Mouse (Mus musculus) left cerebral cortex, adult 8-10 months (tissue): ENCODE measurements at regions not wholly inside any gene's neighbourhood (a gene's known extent, or its start where the extent isn't known, plus 50 kb on each side); places are given as distances from the start of the nearest gene placed in this dataset.
"Not testable (repeated sequence)": the region's sequence is repeated elsewhere in the genome, so short reads cannot be mapped to it uniquely, and the experiment has no call there.

Experiments used
- DNase-seq, 2 experiments: peaks; one replicate each; pipeline ENCODE4 v3.0.0; 2022; ENCODE audit warnings: low spot score in 2 of 2

DNA sequence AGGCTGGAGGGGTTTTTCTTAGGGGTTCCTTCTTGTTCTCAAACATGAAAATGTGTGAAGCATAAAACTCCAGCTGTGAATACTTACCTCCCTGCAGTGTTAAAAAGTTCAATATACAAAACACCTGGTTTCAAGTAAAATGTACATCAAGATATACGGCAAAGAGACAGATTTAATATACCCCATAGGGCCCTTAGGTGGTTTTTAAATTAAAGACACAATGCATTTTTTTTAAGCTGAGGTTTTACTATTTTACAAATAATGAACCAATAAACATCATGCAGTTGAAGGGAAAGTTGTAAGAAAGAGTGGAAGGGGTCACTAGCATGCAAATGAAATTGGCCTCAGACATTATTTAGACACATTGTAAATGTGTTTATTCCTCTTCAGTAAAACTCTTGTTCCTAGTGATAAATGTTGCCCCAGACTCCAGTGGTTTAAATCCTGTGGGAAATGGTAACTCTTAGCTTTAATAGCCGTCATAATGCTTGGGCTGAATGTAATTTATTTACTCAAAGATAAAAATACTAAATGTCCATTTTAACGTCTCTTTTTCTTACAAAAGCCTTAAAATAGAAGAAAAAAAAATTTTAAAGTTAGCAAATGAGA is 1337.9 kb downstream of the Efnb2 start:
- no peak for DNase-seq

DNA sequence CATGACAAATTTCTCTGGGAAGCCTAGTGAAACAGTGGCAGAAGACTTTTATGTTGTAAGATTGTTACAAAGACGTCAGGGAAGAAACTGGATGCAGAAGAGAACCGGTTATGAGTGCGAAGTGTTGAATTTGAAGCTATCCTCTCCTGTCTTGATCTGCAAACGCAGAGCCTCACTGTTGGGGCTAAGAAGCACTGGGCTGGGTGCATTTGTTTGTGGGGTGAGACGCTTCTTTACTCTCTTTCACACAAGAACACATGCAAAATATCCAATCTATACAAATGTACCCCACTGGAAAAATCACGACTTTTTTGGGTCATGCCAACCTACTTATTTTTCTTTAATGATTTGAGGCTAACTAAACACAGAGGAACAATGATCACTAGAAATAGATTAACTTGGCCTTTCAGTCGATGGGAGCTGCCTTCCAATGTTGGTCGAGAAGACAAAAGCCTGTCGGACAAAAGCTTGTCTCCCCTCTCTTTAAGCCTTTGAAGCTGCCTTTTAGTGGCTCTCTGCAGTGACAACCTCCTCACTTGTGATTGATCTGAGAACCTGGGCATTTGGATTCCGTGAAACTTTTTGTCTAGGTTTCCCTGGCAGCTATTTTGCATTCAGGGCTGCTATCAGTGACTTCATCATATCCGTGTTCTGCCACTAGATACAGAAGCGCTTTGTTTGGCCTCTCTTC is 1338.5 kb downstream of the Efnb2 start:
- no peak for DNase-seq

DNA sequence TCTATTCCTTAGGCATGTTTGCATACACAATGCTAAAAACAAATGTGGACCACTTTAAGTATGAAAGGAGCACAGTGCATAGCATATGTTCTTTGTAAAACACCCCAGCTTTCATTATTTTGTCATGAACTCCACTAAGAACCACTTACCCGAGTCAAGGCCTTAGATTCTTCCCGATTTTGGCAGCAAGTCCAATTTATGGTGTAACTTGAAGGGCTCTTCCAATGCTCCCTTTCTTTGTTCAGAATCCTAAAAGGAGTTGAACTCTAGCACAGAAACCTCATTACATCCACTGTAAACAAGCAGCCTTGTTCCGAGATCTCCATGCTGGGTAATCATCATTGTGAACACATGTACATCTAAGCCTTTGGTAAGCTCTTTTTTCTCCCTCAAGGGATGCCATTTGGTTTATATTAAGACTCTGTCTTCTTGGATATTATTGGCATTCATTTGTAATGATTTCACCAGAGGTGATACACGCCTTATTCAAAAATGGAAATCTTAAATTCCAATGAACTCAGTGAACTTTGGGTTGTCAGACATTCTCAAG is 1344.2 kb downstream of the Efnb2 start:
- no peak for DNase-seq

GRCm38 (mm10) chr8:7309239-7309638 is 1351.8 kb downstream of the Efnb2 start:
- DNase-seq: no peak

DNA sequence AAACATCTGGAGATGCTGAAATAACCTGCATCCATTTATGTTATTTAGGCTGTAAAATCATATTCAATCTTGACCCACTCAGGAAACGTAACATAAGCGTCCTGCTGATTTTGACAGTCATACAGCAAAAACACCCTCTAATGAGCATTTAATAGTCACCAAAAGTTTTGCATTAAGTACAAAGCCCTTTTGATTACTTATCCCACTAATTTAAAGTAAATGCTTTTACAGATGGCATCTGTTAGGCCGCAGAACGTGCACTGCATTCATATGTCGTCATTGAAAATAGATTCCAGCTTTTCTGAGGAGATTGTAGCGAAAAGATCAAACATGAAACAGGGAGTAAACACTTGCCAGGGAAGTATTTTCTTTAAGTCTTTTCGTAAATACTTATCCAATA is 1371.7 kb downstream of the Efnb2 start:
- no peak for DNase-seq

- DNase-seq: no peak
These were observed 1374.5 kb downstream of the Efnb2 start for GRCm38 (mm10) chr8:7286581-7286980.

- DNase-seq: no peak
These were observed 1393.6 kb downstream of the Efnb2 start for GRCm38 (mm10) chr8:7267406-7267805.

GRCm38 (mm10) chr8:7254336-7254735 is 1406.7 kb downstream of the Efnb2 start:
- not testable (repeated sequence) for DNase-seq

DNA sequence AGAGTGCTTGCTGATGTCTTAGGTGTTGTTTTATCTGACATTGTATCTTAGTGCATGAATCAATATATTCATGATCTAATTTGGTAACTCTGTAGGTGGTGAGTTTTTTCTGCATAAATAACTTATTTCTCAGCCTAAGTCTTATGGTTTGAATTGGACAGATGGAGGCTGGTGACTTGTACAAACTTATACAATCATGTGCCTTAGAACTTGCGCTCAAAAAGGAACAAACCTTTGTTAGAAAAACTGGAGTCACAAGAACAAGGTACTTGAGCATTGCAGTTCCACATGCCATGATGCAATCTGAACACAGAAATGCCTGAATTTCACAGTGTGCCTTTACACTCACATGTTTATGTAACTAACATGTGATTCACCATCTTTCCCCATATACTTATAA is 1420.7 kb downstream of the Efnb2 start:
- DNase-seq: peak in 1 of 2 experiments; percentile 5

DNA sequence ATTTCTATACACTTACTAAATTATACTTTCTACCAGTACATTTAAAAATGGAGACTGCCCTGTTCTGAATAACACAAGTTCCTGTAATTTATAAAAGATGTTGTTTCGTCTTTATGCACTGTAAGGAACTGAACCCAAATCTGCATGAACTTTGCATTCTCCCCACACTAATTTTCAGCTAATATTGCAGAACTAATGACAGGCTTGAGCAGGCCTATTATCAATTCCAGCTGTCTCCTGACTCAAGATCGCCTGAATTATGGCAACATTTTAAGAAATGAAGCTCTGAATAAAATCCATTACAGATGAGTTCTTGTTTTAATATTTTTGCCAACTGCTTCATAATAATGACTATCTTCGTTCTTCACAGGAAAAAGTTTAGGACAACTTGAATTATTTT is 1427.0 kb downstream of the Efnb2 start:
- no peak for DNase-seq

GRCm38 (mm10) chr8:7219300-7219699 is 1441.7 kb downstream of the Efnb2 start:
- DNase-seq: no peak

- no peak for DNase-seq
These were observed 1453.9 kb downstream of the Efnb2 start for GRCm38 (mm10) chr8:7207178-7207577.

DNA sequence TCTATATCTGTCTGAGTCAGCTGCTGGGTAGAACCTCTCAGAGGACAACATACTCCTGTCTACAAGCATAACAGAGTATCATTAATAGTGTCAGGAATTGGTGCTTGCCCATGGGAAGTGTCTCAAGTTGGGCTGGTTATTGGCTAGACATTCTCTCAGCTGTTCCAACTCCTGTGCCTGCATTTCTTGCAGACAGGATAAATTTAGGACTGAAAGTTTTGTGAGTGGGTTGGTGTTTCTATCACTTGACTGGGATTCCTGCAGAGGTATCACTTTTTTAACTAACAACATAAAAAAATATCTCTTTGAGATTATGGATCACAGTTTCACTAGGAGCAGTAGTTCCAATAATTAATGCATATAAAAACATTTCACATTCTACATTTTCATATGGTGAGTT is 1454.4 kb downstream of the Efnb2 start:
- peak in 1 of 2 experiments; percentile 26 for DNase-seq

GRCm38 (mm10) chr8:7205086-7205485 is 1456.0 kb downstream of the Efnb2 start:
- no peak for DNase-seq

GRCm38 (mm10) chr8:7190726-7191125 is 1470.3 kb downstream of the Efnb2 start:
- DNase-seq: no peak

GRCm38 (mm10) chr8:7163361-7163760 is 1497.7 kb downstream of the Efnb2 start:
- no peak for DNase-seq

- DNase-seq: no peak
These were observed 1529.3 kb downstream of the Efnb2 start for GRCm38 (mm10) chr8:7131746-7132145.

DNA sequence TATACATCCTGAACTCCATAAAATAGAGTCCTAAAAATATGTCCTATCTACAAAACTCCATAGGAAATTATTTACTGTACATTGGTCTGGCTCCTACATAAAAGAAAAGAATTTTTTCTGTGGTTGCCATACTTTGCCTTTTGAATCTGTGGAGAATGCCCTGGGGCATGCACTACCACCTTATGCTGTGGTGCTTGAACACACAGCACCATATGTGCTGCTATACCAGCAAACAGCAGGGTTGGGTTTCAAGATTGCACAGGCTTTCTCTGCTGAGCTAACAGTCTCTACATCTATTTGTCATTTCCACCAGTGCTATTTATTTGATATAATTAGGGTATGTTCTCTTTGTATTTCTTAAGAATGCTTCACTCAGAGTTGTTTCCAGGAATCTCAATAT is 1552.2 kb downstream of the Efnb2 start:
- no peak for DNase-seq

GRCm38 (mm10) chr8:7097577-7097976 is 1563.5 kb downstream of the Efnb2 start:
- peak in 1 of 2 experiments; percentile 6 for DNase-seq

DNA sequence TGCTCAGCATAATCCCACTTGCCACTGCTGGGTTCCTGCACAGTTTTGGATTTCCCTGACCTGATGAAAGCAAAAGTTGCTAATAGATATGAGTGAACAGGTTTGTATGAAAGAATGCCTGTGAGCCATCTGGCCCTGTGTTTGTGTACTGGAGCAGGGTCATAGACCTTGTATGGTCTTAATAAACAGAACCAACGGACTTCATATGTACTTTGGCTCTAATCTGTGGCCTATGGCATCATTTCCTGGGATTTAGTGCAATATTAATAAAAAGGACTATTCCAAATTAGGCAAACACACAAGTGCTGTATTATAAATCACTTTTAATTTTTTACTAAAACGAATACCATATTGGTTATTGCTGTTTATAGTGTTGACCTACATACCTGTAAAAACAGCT is 1568.2 kb downstream of the Efnb2 start:
- no peak for DNase-seq

- no peak for DNase-seq
These were observed 1572.9 kb downstream of the Efnb2 start for GRCm38 (mm10) chr8:7088123-7088522.

- no peak for DNase-seq
These were observed 1600.8 kb downstream of the Efnb2 start for GRCm38 (mm10) chr8:7060255-7060656.

- no peak for DNase-seq
These were observed 1634.7 kb downstream of the Efnb2 start for GRCm38 (mm10) chr8:7026247-7026844.
